Comparison of ENCODE assay signal across 8 mouse cellular contexts in the genomic region with DNA sequence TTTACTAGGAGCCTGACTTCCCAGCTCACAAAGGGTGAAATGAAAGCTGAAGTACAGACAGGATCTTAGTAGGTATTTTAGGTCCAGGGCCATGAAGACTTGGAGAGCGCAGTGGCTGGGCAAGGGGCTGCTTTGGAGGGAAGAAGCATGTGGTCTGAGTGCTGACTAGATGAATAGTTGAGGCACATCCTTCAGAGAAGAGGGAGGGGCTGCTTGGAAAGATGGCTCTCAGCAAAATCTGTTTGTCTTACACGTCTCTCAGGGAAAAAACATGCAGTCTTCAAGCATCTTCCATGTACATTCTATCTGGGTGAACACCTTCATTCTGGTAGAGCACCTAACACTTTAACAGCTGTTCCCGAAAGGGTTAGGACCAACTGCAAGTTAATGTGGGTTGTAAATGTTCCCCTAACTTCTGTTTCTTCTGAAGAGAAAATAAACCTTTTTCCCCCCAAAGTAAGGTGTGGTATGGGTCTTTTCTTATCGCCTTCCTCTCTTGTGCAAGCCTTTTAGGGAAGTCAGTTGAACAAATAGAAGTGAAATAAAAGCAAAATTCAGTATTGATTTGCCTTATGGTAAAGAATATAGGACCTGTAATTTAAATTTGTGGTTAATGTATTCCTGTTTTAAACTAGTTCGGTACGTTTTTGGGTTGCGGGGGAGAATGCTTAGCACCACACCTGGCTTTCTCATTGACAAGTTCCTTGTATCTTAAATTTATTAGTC. TPM values are rescaled to one million over a fixed set of nuclear protein-coding genes. Genes with fewer than 3 reads are reported as not detected.
A peak's percentile ranks its signal among the peaks of the same experiment; 100 is the strongest.
DNase-seq lines count a peak whose midpoint lies in the region; ATAC-seq and TF ChIP-seq lines count a peak whose summit lies in the region.

No protein-coding gene starts in this region.

- H3K27ac ChIP-seq in kidney, embryonic 14.5 days (ENCODE audit: low read depth, low read length), result no peak overlapping the region
- no peak overlapping the region for H3K27ac ChIP-seq in embryonic facial prominence, embryonic 14.5 days (replicated peaks; ENCODE audit: low read depth, low read length)
- H3K27ac ChIP-seq in liver, embryonic 11.5 days (ENCODE audit: low read depth, low read length), result peak overlapping the region; percentile 6

- peaks cover 47% of the 10 kb centered on the region for H3K4me1 ChIP-seq in kidney, embryonic 14.5 days (ENCODE audit: control insufficient read depth, insufficient read depth, low read length)
- H3K4me1 ChIP-seq in embryonic facial prominence, embryonic 14.5 days (ENCODE audit: control insufficient read depth, insufficient read depth, low read length), result peaks cover 26% of the 10 kb centered on the region
- peaks cover 72% of the 10 kb centered on the region for H3K4me1 ChIP-seq in liver, embryonic 11.5 days (replicated peaks; ENCODE audit: control insufficient read depth, insufficient read depth, low read length)

- intact Hi-C loops in left cerebral cortex, postnatal 4 days (cut with DNase I), result no loop called here

- H3K4me3 ChIP-seq in kidney, embryonic 14.5 days (ENCODE audit: low read length), result 0 out of 2 replicates have a peak overlapping the region, but pooled peaks have one; percentile 1
- H3K4me3 ChIP-seq in C2C12 (ENCODE audit: insufficient read depth, poor library complexity, severe bottlenecking), result no peak overlapping the region
- no peak overlapping the region for H3K4me3 ChIP-seq in embryonic facial prominence, embryonic 14.5 days (ENCODE audit: low read depth, low read length)
- peak overlapping the region; percentile 22; the same call in 1 of the 2 replicates for H3K4me3 ChIP-seq in liver, embryonic 11.5 days (ENCODE audit: low read depth, low read length)

- ATAC-seq in kidney, embryonic 14.5 days (ENCODE audit: low FRiP score, low TSS enrichment), result no peak
- ATAC-seq in embryonic facial prominence, embryonic 14.5 days (ENCODE audit: low read depth), result no peak
- ATAC-seq in liver, embryonic 11.5 days (replicated peaks; ENCODE audit: low FRiP score), result no peak

- no peaks in the 10 kb centered on the region for H3K9me3 ChIP-seq in kidney, embryonic 14.5 days (ENCODE audit: control insufficient read depth, low read length)
- no peaks in the 10 kb centered on the region for H3K9me3 ChIP-seq in embryonic facial prominence, embryonic 14.5 days (ENCODE audit: control insufficient read depth, low read length)
- no peaks in the 10 kb centered on the region for H3K9me3 ChIP-seq in liver, embryonic 11.5 days (ENCODE audit: control insufficient read depth, low read length)

- H3K79me3 ChIP-seq in C2C12 (ENCODE audit: low read depth), result peaks cover 73% of the 10 kb centered on the region

- no peak for TF ChIP-seq CTCF in C2C12 (IDR thresholded peaks at IDR 0.05; ENCODE audit: control insufficient read depth, insufficient read depth, insufficient read length)

- whole genome bisulfite sequencing in kidney, embryonic 14.5 days, result 73% methylated on average over 7 of the region's 7 CpGs
- 84% methylated on average over 7 of the region's 7 CpGs for WGBS in embryonic facial prominence, embryonic 14.5 days
- 74% methylated on average over 7 of the region's 7 CpGs for WGBS in liver, embryonic 11.5 days

- DNase-seq in kidney, postnatal 4 days, result no peak
- no peak for DNase-seq in embryonic facial prominence, embryonic 14.5 days (ENCODE audit: low spot score)
- DNase-seq in liver, embryonic 11.5 days (ENCODE audit: low spot score), result no peak
- DNase-seq in urinary bladder, postnatal 4 days (ENCODE audit: low spot score in 2 of 2), result no peak
- no peak for DNase-seq in left cerebral cortex, postnatal 4 days
- no peak for DNase-seq in adrenal gland, adult 8-10 months

- H3ac ChIP-seq in C2C12 (ENCODE audit: control insufficient read depth, insufficient read length, low read depth), result peak overlapping the region; percentile 7

- peaks cover 55% of the 10 kb centered on the region for H3K36me3 ChIP-seq in kidney, embryonic 14.5 days (ENCODE audit: control insufficient read depth, insufficient read depth, low read length)
- H3K36me3 ChIP-seq in C2C12 (ENCODE audit: control insufficient read depth, insufficient read depth), result peaks cover 51% of the 10 kb centered on the region
- H3K36me3 ChIP-seq in embryonic facial prominence, embryonic 14.5 days (ENCODE audit: control insufficient read depth, insufficient read depth, low read length), result peaks cover 64% of the 10 kb centered on the region
- H3K36me3 ChIP-seq in liver, embryonic 11.5 days (ENCODE audit: control insufficient read depth, insufficient read depth, low read length), result peaks cover 33% of the 10 kb centered on the region

- no peak overlapping the region; the same call in 1 of the 2 replicates for H3K4me2 ChIP-seq in kidney, embryonic 14.5 days (replicated peaks; ENCODE audit: low read depth, low read length)
- peak overlapping the region; percentile 75; the same call in 1 of the 2 replicates for H3K4me2 ChIP-seq in embryonic facial prominence, embryonic 14.5 days (ENCODE audit: low read depth, low read length)
- peak overlapping the region; percentile 88 for H3K4me2 ChIP-seq in liver, embryonic 11.5 days

- no peaks in the 10 kb centered on the region for H3K27me3 ChIP-seq in kidney, embryonic 14.5 days (ENCODE audit: control insufficient read depth, insufficient read depth, low read length)
- no peaks in the 10 kb centered on the region for H3K27me3 ChIP-seq in C2C12 (ENCODE audit: control insufficient read depth, insufficient read depth, insufficient read length)
- H3K27me3 ChIP-seq in embryonic facial prominence, embryonic 14.5 days (replicated peaks; ENCODE audit: control insufficient read depth, insufficient read depth, low read length), result no peaks in the 10 kb centered on the region
- no peaks in the 10 kb centered on the region for H3K27me3 ChIP-seq in liver, embryonic 11.5 days (replicated peaks; ENCODE audit: control insufficient read depth, insufficient read depth, low read length)

- H3K9ac ChIP-seq in kidney, embryonic 14.5 days (ENCODE audit: low read depth, low read length), result no peak overlapping the region
- no peak overlapping the region for H3K9ac ChIP-seq in embryonic facial prominence, embryonic 14.5 days (ENCODE audit: low read depth, low read length)
- H3K9ac ChIP-seq in liver, embryonic 11.5 days (ENCODE audit: low read depth, low read length), result no peak overlapping the region

- H3K79me2 ChIP-seq in C2C12 (ENCODE audit: control insufficient read depth, insufficient read depth), result peaks cover 98% of the 10 kb centered on the region

TF ChIP-seq in C2C12, 6 proteins besides CTCF, POLR2A, EP300 and RAD21:
- TF ChIP-seq USF1 (IDR thresholded peaks at IDR 0.05; ENCODE audit: low read depth) (no peak), MYOD1 (IDR thresholded peaks at IDR 0.05; ENCODE audit: control insufficient read depth, insufficient read length, low read depth) (no peak), FOSL1 (IDR thresholded peaks at IDR 0.05; ENCODE audit: insufficient read depth, low read length, poor library complexity, severe bottlenecking) (no peak), MYOG (IDR thresholded peaks at IDR 0.05; ENCODE audit: control insufficient read depth, extremely low read depth, insufficient read length) (no peak)

RNA-seq across cellular contexts. Expression of a gene that starts 4.3 kb away (rescaled TPM):
- polyA plus RNA-seq in kidney, embryonic 14.5 days (2014; fragmentation: Nextera tagmentation; extraction: Ambion mirVana), result 47.4 and 76.1 TPM in 2 replicates
- polyA plus RNA-seq in C2C12 (2012; fragmentation: generic; extraction: Trizol), result 46.4 TPM
- polyA plus RNA-seq in embryonic facial prominence, embryonic 14.5 days (2014; fragmentation: Nextera tagmentation; extraction: Ambion mirVana), result 62.0 and 65.8 TPM in 2 replicates
- 52.2 and 57.7 TPM in 2 replicates for polyA plus RNA-seq in liver, embryonic 11.5 days (2014; fragmentation: Nextera tagmentation; extraction: Ambion mirVana)
- total RNA-seq in left cerebral cortex, postnatal 4 days (2021), result 10 to 100 TPM; 76.4 to 80.1 TPM
- 100 to 1,000 TPM; 177 to 189 (median 179) TPM for total RNA-seq in adrenal gland, adult 8-10 months (2022)

RNA-seq across cellular contexts. Expression of a gene that starts 24.8 kb away (rescaled TPM):
- polyA plus RNA-seq in kidney, embryonic 14.5 days (2014; fragmentation: Nextera tagmentation; extraction: Ambion mirVana), result 2.0 and 3.7 TPM in 2 replicates
- 3.1 TPM for polyA plus RNA-seq in C2C12 (2012; fragmentation: generic; extraction: Trizol)
- polyA plus RNA-seq in embryonic facial prominence, embryonic 14.5 days (2014; fragmentation: Nextera tagmentation; extraction: Ambion mirVana), result 2.8 and 3.8 TPM in 2 replicates
- 0.38 and 1.2 TPM in 2 replicates for polyA plus RNA-seq in liver, embryonic 11.5 days (2014; fragmentation: Nextera tagmentation; extraction: Ambion mirVana)
- total RNA-seq in left cerebral cortex, postnatal 4 days (2021), result 1 to 10 TPM; 1.4 to 1.9 TPM
- total RNA-seq in adrenal gland, adult 8-10 months (2022), result 10 to 100 TPM in 1 of 4 experiments, 1 to 10 TPM in 3; 4.3 to 10.2 (median 6.4) TPM

RNA-seq across cellular contexts. Expression of a gene that starts 38.1 kb away (rescaled TPM):
- 64.0 and 66.9 TPM in 2 replicates for polyA plus RNA-seq in kidney, embryonic 14.5 days (2014; fragmentation: Nextera tagmentation; extraction: Ambion mirVana)
- 42.0 TPM for polyA plus RNA-seq in C2C12 (2012; fragmentation: generic; extraction: Trizol)
- polyA plus RNA-seq in embryonic facial prominence, embryonic 14.5 days (2014; fragmentation: Nextera tagmentation; extraction: Ambion mirVana), result 59.8 and 66.9 TPM in 2 replicates
- polyA plus RNA-seq in liver, embryonic 11.5 days (2014; fragmentation: Nextera tagmentation; extraction: Ambion mirVana), result 51.3 and 55.8 TPM in 2 replicates
- 100 to 1,000 TPM; 135 to 145 TPM for total RNA-seq in left cerebral cortex, postnatal 4 days (2021)
- 100 to 1,000 TPM; 102 to 141 (median 119) TPM for total RNA-seq in adrenal gland, adult 8-10 months (2022)

Comparison
In these comparisons a context has a peak if more than half of its experiments do, and no peak if none do; other contexts are left out.
1. H3K4me3 ChIP-seq: peak in kidney, embryonic 14.5 days (single experiment) and liver, embryonic 11.5 days (single experiment); none in C2C12 (single experiment) and embryonic facial prominence, embryonic 14.5 days (single experiment).